Mouse (Mus musculus) forebrain, postnatal 0 days (tissue): ENCODE data around the gene Pdzd2. TPM values are rescaled to one million over a fixed set of nuclear protein-coding genes. Genes with fewer than 3 reads are reported as not detected.

Source experiments
- ATAC-seq: fragments of 200-750 bp; cut with Nextera tagmentation; 2 replicates; pipeline ENCODE4 v1.8.0; 2017; ENCODE audit warnings: mild to moderate bottlenecking, moderate library complexity
- DNase-seq: peaks from one replicate; pipeline ENCODE4 v3.0.0-alpha.2; 2015
- H3K27ac ChIP-seq: fragments of 300-500 bp; sonication (generic); 2 replicates; pipeline ENCODE4 v1.5.1; 2014; ENCODE audit warnings: low read depth, mild to moderate bottlenecking, antibody characterized with exemption, low read length, moderate library complexity, mixed read lengths
- H3K27me3 ChIP-seq: fragments of 300-500 bp; sonication (generic); 2 replicates; pipeline ENCODE4 v1.6.1; 2014; ENCODE audit warnings: mild to moderate bottlenecking, low read length, mixed read lengths; ENCODE audit not compliant: insufficient read depth
- H3K36me3 ChIP-seq: fragments of 300-500 bp; sonication (generic); 2 replicates; pipeline ENCODE4 v1.6.1; 2014; ENCODE audit warnings: mild to moderate bottlenecking, moderate library complexity; ENCODE audit not compliant: insufficient read depth
- H3K4me1 ChIP-seq: fragments of 300-500 bp; sonication (generic); 2 replicates; pipeline ENCODE4 v1.6.1; 2014; ENCODE audit warnings: antibody characterized with exemption; ENCODE audit not compliant: insufficient read depth
- H3K4me2 ChIP-seq: fragments of 300-500 bp; sonication (generic); 2 replicates; pipeline ENCODE4 v1.6.1; 2014; ENCODE audit warnings: low read depth, mild to moderate bottlenecking, moderate library complexity
- H3K4me3 ChIP-seq: fragments of 300-500 bp; sonication (generic); 2 replicates; pipeline ENCODE4 v1.5.1; 2014; ENCODE audit warnings: low read depth, low read length, mixed read lengths
- H3K9ac ChIP-seq: fragments of 300-500 bp; sonication (generic); 2 replicates; pipeline ENCODE4 v1.6.1; 2014; ENCODE audit warnings: mild to moderate bottlenecking
- H3K9me3 ChIP-seq: fragments of 300-500 bp; sonication (generic); 2 replicates; pipeline ENCODE4 v1.6.1; 2016; ENCODE audit warnings: low read length
- CTCF ChIP-seq: sonication (generic); IDR thresholded peaks from 2 replicates; pipeline ENCODE4 v1.5.1; 2016; ENCODE audit warnings: antibody characterized with exemption, control low read depth, low read depth
- WGBS: fragments of 180-500 bp; shearing (Covaris S2); extraction: QIAGEN DNeasy Blood & Tissue Kit; methylation state at CpG from one replicate; pipeline ENCODE4 v1.1.7; 2014; 5-methylcytosine and 5-hydroxymethylcytosine counted together
- polyA plus RNA-seq: library from polyadenylated mRNA; unstranded; fragments of >200 nt; fragmentation: Nextera tagmentation; extraction: Ambion mirVana; gene quantifications from 2 replicates; pipeline ENCODE4 v1.2.1, GENCODE M21; 2015
- total RNA-seq: library from RNA; depleted of rRNA; stranded (reverse); fragments of >200 nt; gene quantifications from 2 replicates; pipeline ENCODE4 v1.2.3, GENCODE M21; 2014

The Pdzd2 gene
- total and polyA plus RNA-seq, 2 experiments from 2014 or later: 9.4 to 18.9 TPM

GRCm38 (mm10) chr15:12472646-12473045, 267.1 kb downstream of the Pdzd2 start:
- Histone ChIP-seq H3K4me1 (no peaks in the 10 kb centered on the region), H3K4me3 (no peak overlapping the region), H3K36me3 (no peaks in the 10 kb centered on the region), H3K9me3 (no peaks in the 10 kb centered on the region), H3K27me3 (no peaks in the 10 kb centered on the region), H3K9ac (no peak overlapping the region), H3K27ac (no peak overlapping the region), H3K4me2 (no peak overlapping the region)
- WGBS: 90% methylated on average over 4 of the region's 4 CpGs
- no peak for ATAC-seq
- no peak for TF ChIP-seq CTCF
- no peak for DNase-seq

DNA sequence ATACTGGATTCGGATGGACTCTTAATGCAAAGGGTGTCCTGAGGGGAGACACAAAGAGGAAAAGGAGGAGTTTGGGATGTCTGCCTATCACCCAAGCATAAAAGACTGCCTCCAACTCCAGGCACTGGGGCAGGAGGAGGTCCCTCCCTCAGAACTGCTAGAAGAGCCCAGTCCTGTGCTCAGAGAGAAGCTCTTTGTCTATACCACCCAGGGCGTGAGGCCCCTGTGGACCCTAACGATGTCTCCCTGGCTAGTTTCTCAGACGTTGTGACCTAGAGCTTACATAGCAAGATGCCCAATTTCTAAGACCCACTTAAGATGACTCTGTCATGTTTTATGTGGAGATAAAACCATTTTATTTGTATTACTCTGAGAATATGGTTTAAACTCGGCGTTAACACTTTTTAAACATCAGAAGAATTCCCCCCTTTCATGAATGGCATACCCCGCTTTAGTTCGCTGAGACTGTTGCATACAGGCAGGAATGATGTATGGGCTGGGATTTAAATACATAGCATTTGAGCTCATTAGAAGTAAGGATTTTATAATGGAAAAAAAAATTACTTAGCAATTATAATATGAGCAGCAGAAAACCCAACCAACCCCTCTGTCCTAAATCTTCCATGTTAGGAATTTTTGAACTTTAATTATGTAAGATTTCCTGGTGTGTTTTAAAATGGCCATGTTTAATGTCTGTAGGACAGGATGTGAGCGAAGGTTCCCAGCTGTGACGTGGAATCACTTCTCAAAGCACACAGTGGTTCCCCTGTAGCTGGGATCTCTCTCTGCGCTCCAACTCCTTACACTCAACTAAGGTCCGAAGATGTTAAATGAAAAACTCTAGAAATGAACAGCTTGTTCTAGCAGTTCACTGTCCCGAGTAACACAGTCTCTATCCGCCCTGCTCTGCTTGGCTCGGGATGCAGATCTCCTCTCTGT, 268.6 kb downstream of the Pdzd2 start:
- Histone ChIP-seq H3K9me3 (no peaks in the 10 kb centered on the region), H3K9ac (no peak overlapping the region), H3K36me3 (no peaks in the 10 kb centered on the region), H3K27me3 (no peaks in the 10 kb centered on the region), H3K4me3 (no peak overlapping the region), H3K4me1 (no peaks in the 10 kb centered on the region), H3K4me2 (no peak overlapping the region), H3K27ac (no peak overlapping the region)
- ATAC-seq (no peak), DNase-seq (no peak)
- 42% methylated on average over 15 of the region's 15 CpGs for WGBS
- no peak for TF ChIP-seq CTCF

DNA sequence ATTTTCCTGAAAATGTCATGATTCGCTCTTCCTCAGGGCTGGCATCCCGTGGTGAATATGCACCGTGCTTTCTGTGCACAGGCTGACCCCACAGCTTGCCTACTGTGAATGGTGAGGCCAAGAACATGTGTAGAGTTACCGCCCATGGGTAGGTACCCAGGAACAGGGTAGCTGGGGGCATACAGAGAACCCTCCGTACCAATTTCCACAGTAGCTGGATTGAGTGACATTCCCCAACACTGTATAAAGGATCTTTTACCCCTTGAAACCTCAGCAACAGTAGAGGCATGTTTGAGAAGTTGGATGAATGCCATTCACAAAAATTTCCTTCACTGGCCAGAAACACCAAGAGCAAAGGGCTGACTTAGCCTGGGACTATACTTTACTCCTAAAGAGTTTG, 271.1 kb downstream of the Pdzd2 start:
- Histone ChIP-seq H3K4me3 (no peak overlapping the region), H3K4me1 (no peaks in the 10 kb centered on the region), H3K9me3 (no peaks in the 10 kb centered on the region), H3K9ac (no peak overlapping the region), H3K27me3 (no peaks in the 10 kb centered on the region), H3K27ac (no peak overlapping the region), H3K36me3 (no peaks in the 10 kb centered on the region), H3K4me2 (no peak overlapping the region)
- 75% methylated on average over 5 of the region's 5 CpGs for WGBS
- TF ChIP-seq CTCF: no peak
- ATAC-seq (no peak), DNase-seq (no peak)

DNA sequence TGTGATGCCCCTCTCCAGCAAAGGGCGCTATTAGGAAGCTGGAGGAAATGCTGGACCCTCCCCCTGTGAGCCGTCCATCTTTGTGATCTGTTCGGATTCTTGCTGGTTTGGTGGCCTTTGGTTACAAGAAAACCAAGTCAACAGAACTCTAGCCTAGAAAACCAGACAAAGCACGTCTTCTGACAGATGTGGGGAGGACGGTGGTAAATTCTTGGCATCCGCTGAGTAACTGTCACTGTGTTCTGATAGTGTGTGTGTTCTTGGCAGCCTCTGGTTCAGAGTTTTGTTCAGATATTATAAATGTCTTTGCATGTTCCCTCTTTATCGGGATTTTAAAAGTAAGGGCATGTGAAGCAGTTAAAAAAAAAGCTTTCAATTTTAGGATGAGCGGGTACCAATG, 274.0 kb downstream of the Pdzd2 start:
- H3K36me3 ChIP-seq: no peaks in the 10 kb centered on the region
- 82% methylated on average over 8 of the region's 8 CpGs for WGBS
- H3K27me3 ChIP-seq: no peaks in the 10 kb centered on the region
- no peak overlapping the region for H3K9ac ChIP-seq
- TF ChIP-seq CTCF: no peak
- no peak overlapping the region for H3K27ac ChIP-seq
- no peaks in the 10 kb centered on the region for H3K9me3 ChIP-seq
- DNase-seq: no peak
- no peak overlapping the region for H3K4me3 ChIP-seq
- H3K4me1 ChIP-seq: no peaks in the 10 kb centered on the region
- no peak overlapping the region for H3K4me2 ChIP-seq
- no peak for ATAC-seq

DNA sequence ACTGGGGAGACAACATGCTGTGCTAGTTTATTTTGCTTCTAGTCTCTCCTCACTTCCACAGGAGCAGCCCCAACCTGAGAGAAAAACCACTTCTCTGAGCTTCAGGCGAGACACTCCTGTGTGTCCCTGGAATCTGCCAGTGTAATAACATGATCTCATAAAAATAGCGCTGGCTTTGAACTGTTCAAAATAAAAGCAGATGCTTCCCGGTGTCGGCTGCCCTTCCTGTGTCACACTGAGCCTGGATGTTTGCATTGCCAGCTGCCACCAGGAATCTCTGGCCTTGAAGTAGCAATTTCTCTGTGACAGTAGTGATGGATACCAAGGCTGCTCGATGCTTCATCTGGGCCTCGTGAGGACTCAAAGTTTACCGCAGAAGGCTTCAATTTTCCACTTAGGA, 282.9 kb downstream of the Pdzd2 start:
- ATAC-seq (peak; percentile 20; the same call in 1 of the 2 replicates), DNase-seq (no peak)
- Histone ChIP-seq H3K4me1 (peaks cover 4% of the 10 kb centered on the region; the same call in 1 of the 2 replicates), H3K27me3 (no peaks in the 10 kb centered on the region), H3K4me2 (no peak overlapping the region), H3K36me3 (no peaks in the 10 kb centered on the region), H3K9me3 (no peaks in the 10 kb centered on the region), H3K4me3 (no peak overlapping the region), H3K9ac (no peak overlapping the region), H3K27ac (no peak overlapping the region)
- TF ChIP-seq CTCF: no peak
- WGBS: 55% methylated on average over 7 of the region's 7 CpGs

GRCm38 (mm10) chr15:12453343-12453742, 286.4 kb downstream of the Pdzd2 start:
- no peak overlapping the region for H3K9ac ChIP-seq
- no peak overlapping the region for H3K4me2 ChIP-seq
- no peak overlapping the region for H3K4me3 ChIP-seq
- peaks cover 4% of the 10 kb centered on the region; the same call in 1 of the 2 replicates for H3K4me1 ChIP-seq
- no peak overlapping the region for H3K27ac ChIP-seq
- H3K9me3 ChIP-seq: no peaks in the 10 kb centered on the region
- no peaks in the 10 kb centered on the region for H3K36me3 ChIP-seq
- 96% methylated on average over 2 of the region's 2 CpGs for WGBS
- DNase-seq: no peak
- no peak for ATAC-seq
- H3K27me3 ChIP-seq: no peaks in the 10 kb centered on the region
- no peak for TF ChIP-seq CTCF
